Mouse (Mus musculus) erythroblast, embryonic 14.5 days (primary cell): Measurements from ENCODE around the gene Aagab.

Source experiments
- GATA1 ChIP-seq: IDR thresholded peaks from 2 replicates; pipeline ENCODE4 v1.6.1; 2012; ENCODE audit warnings: low read length, inconsistent platforms, mixed read lengths
- TAL1 ChIP-seq: IDR thresholded peaks from 3 replicates; pipeline ENCODE4 v1.6.1; 2012; ENCODE audit warnings: low read length, inconsistent platforms, mixed read lengths

GRCm38 (mm10) chr9:63673494-63673805 is 71.0 kb downstream of the Aagab start:
- TF ChIP-seq TAL1: no peak
- no peak for TF ChIP-seq GATA1
